Mouse (Mus musculus) cortical plate, adult 2 months (tissue): ENCODE results near the gene Fn3k.

Source experiments
- CTCF ChIP-seq: fragments of 200-500 bp; IDR thresholded peaks from 2 replicates; pipeline ENCODE4 v1.5.1; 2011; ENCODE audit warnings: mild to moderate bottlenecking, control low read depth, low read length; ENCODE audit not compliant: insufficient read depth; ENCODE audit errors: extremely low read depth
- POLR2A ChIP-seq: fragments of 200-500 bp; IDR thresholded peaks from 2 replicates; pipeline ENCODE4 v1.6.1; 2011; ENCODE audit warnings: mild to moderate bottlenecking, low read length, control low read depth; ENCODE audit not compliant: insufficient read depth; ENCODE audit errors: extremely low read depth

- no peak for TF ChIP-seq CTCF
- no peak for TF ChIP-seq POLR2A
These were observed 20.0 kb upstream of the Fn3k start for GRCm38 (mm10) chr11:121414762-121415161.
